ENCODE assay signal across 10 mouse cellular contexts in genomic region chr13:23270321-23271101, GRCm38 (mm10). TPM values are rescaled to one million over a fixed set of nuclear protein-coding genes. Genes with fewer than 3 reads are reported as not detected.
DNase-seq lines count a peak whose midpoint lies in the region; ATAC-seq and TF ChIP-seq lines count a peak whose summit lies in the region.
"Had no signal": no experiment of that assay in that cellular context is flagged by ENCODE, and none has a peak within 500 bp of the region (broad histone marks: within the 10 kb centered on the region; RNA-seq: fewer than 3 reads in every experiment).

No protein-coding gene starts in this region.

- intact Hi-C loops in left cerebral cortex, adult 2 months (cut with DNase I), result loop anchor here (5.0 kb wide), 2 partner anchors 523 to 1223 kb away; no protein-coding TSS in a partner anchor

- H3K4me2 ChIP-seq in forebrain, postnatal 0 days (ENCODE audit: low read depth), result peak overlapping the region; percentile 51
- H3K4me2 ChIP-seq in midbrain, postnatal 0 days (ENCODE audit: low read depth, low read length, poor library complexity, severe bottlenecking), result peak overlapping the region; percentile 50

- DNase-seq in cerebellum, postnatal 36 days, result peak; percentile 16 to 37
- no peak for DNase-seq in cerebellum, adult 9-10 months
- peak; percentile 11 for DNase-seq in MN1 (ENCODE audit: low spot score)
- DNase-seq in forebrain, postnatal 0 days, result peak; percentile 83
- peak; percentile 75 to 77 for DNase-seq in left cerebral cortex, adult 2 months (ENCODE audit: extremely low spot score in 1 of 2, low spot score in 2 of 2)
- peak; percentile 84 for DNase-seq in midbrain, postnatal 0 days (ENCODE audit: low spot score)
- DNase-seq in T-cell, adult 2 months (ENCODE audit: low spot score), result no peak
- no peak for DNase-seq in lung, postnatal 14 days

- H3K9me3 ChIP-seq in forebrain, postnatal 0 days (ENCODE audit: low read length), result no peaks in the 10 kb centered on the region
- no peaks in the 10 kb centered on the region for H3K9me3 ChIP-seq in midbrain, postnatal 0 days (ENCODE audit: low read length)

- peak overlapping the region; percentile 42 for H3K9ac ChIP-seq in forebrain, postnatal 0 days
- peak overlapping the region; percentile 64 for H3K9ac ChIP-seq in midbrain, postnatal 0 days (replicated peaks; ENCODE audit: low read length, poor library complexity, severe bottlenecking)

- 4% methylated on average over 34 of the region's 34 CpGs for WGBS in forebrain, postnatal 0 days
- WGBS in midbrain, postnatal 0 days, result 3% methylated on average over 34 of the region's 34 CpGs

- H3K36me3 ChIP-seq in forebrain, postnatal 0 days (ENCODE audit: insufficient read depth), result no peaks in the 10 kb centered on the region
- no peaks in the 10 kb centered on the region for H3K36me3 ChIP-seq in midbrain, postnatal 0 days (ENCODE audit: insufficient read depth, low read length)

- H3K4me1 ChIP-seq in forebrain, postnatal 0 days (ENCODE audit: insufficient read depth), result no peaks in the 10 kb centered on the region
- H3K4me1 ChIP-seq in midbrain, postnatal 0 days (ENCODE audit: insufficient read depth, low read length), result no peaks in the 10 kb centered on the region

- TF ChIP-seq CTCF in forebrain, postnatal 0 days (IDR thresholded peaks at IDR 0.05; ENCODE audit: low read depth), result no peak
- TF ChIP-seq CTCF in left cerebral cortex, adult 2 months (IDR thresholded peaks at IDR 0.05), result no peak
- no peak for TF ChIP-seq CTCF in midbrain, postnatal 0 days (IDR thresholded peaks at IDR 0.05)

- H3K4me3 ChIP-seq in forebrain, postnatal 0 days (ENCODE audit: low read depth, low read length), result peak overlapping the region; percentile 49
- peak overlapping the region; percentile 50 for H3K4me3 ChIP-seq in left cerebral cortex, adult 2 months
- H3K4me3 ChIP-seq in midbrain, postnatal 0 days (ENCODE audit: low read depth, low read length), result peak overlapping the region; percentile 44

- peak; percentile 93 for ATAC-seq in forebrain, postnatal 0 days
- ATAC-seq in midbrain, postnatal 0 days (ENCODE audit: low FRiP score), result peak; percentile 97

- no peaks in the 10 kb centered on the region for H3K27me3 ChIP-seq in forebrain, postnatal 0 days (ENCODE audit: insufficient read depth, low read length)
- H3K27me3 ChIP-seq in midbrain, postnatal 0 days (ENCODE audit: insufficient read depth, low read length), result no peaks in the 10 kb centered on the region

- peak overlapping the region; percentile 6; the same call in 1 of the 2 replicates for H3K27ac ChIP-seq in forebrain, postnatal 0 days (ENCODE audit: low read depth, low read length)
- peak overlapping the region; percentile 65 for H3K27ac ChIP-seq in left cerebral cortex, adult 2 months
- H3K27ac ChIP-seq in midbrain, postnatal 0 days (ENCODE audit: low read depth, low read length), result peak overlapping the region; percentile 71

RNA-seq across cellular contexts. Expression of gene Vmn1r223, which starts 23.6 kb away (rescaled TPM):
- not detected in 2 replicates for total RNA-seq in forebrain, postnatal 0 days (2014; rRNA removed)
- polyA plus RNA-seq in forebrain, postnatal 0 days (2015; fragmentation: Nextera tagmentation; extraction: Ambion mirVana), result not detected in 2 replicates
- not detected for total RNA-seq in left cerebral cortex, adult 2 months (2021)
- total RNA-seq in midbrain, postnatal 0 days (2014; rRNA removed), result not detected in 2 replicates
- polyA plus RNA-seq in midbrain, postnatal 0 days (2015; fragmentation: Nextera tagmentation; extraction: Ambion mirVana), result not detected in 2 replicates
- total RNA-seq: liver, adult 2 months had no signal
- polyA plus RNA-seq: C2C12; liver, adult 2 months had no signal

RNA-seq across cellular contexts. Expression of gene Vmn1r222, which starts 34.8 kb away (rescaled TPM):
- total RNA-seq in forebrain, postnatal 0 days (2014; rRNA removed), result not detected in 2 replicates
- polyA plus RNA-seq in forebrain, postnatal 0 days (2015; fragmentation: Nextera tagmentation; extraction: Ambion mirVana), result not detected in 2 replicates
- not detected for total RNA-seq in left cerebral cortex, adult 2 months (2021)
- total RNA-seq in midbrain, postnatal 0 days (2014; rRNA removed), result not detected in 2 replicates
- not detected in 2 replicates for polyA plus RNA-seq in midbrain, postnatal 0 days (2015; fragmentation: Nextera tagmentation; extraction: Ambion mirVana)
- total RNA-seq: liver, adult 2 months had no signal
- polyA plus RNA-seq: C2C12; liver, adult 2 months had no signal

RNA-seq across cellular contexts. Expression of gene Vmn1r221, which starts 56.6 kb away (rescaled TPM):
- total RNA-seq in forebrain, postnatal 0 days (2014; rRNA removed), result not detected in 2 replicates
- polyA plus RNA-seq in forebrain, postnatal 0 days (2015; fragmentation: Nextera tagmentation; extraction: Ambion mirVana), result not detected in 2 replicates
- total RNA-seq in left cerebral cortex, adult 2 months (2021), result not detected
- total RNA-seq in midbrain, postnatal 0 days (2014; rRNA removed), result not detected in 2 replicates
- not detected in 2 replicates for polyA plus RNA-seq in midbrain, postnatal 0 days (2015; fragmentation: Nextera tagmentation; extraction: Ambion mirVana)
- total RNA-seq: liver, adult 2 months had no signal
- polyA plus RNA-seq: C2C12; liver, adult 2 months had no signal

Comparison
In these comparisons a context has a peak if more than half of its experiments do, and no peak if none do; other contexts are left out.
1. DNase-seq: peak in cerebellum, postnatal 36 days (2 of 2), MN1 (single experiment), forebrain, postnatal 0 days (single experiment), left cerebral cortex, adult 2 months (2 of 2) and midbrain, postnatal 0 days (single experiment); none in cerebellum, adult 9-10 months (single experiment), T-cell, adult 2 months (single experiment) and lung, postnatal 14 days (single experiment).
2. H3K27ac ChIP-seq: peak in every context shown above with its lines; median percentile 71 in midbrain, postnatal 0 days; 65 in left cerebral cortex, adult 2 months; 6 in forebrain, postnatal 0 days.
3. Peak in every context shown above with its lines, with median percentiles within 50 percentile points of each other: H3K4me3 ChIP-seq.